ENCODE assay signal across 10 mouse cellular contexts in genomic region chr15:6387729-6388070, GRCm38 (mm10). TPM values are rescaled to one million over a fixed set of nuclear protein-coding genes. Genes with fewer than 3 reads are reported as not detected.
DNase-seq lines count a peak whose midpoint lies in the region; ATAC-seq lines count a peak whose summit lies in the region.
"Had no signal": no experiment of that assay in that cellular context is flagged by ENCODE, and none has a peak within 500 bp of the region (broad histone marks: within the 10 kb centered on the region; RNA-seq: fewer than 3 reads in every experiment).

No protein-coding gene starts in this region.

- H3K36me3 ChIP-seq in lung, embryonic 15.5 days = no peaks in the 10 kb centered on the region
- no peaks in the 10 kb centered on the region for H3K36me3 ChIP-seq in forebrain, embryonic 16.5 days (ENCODE audit: control insufficient read depth, insufficient read depth)
- H3K36me3 ChIP-seq in limb, embryonic 15.5 days = 0 out of 2 replicates have a peak, but pooled peaks cover under 1% of the 10 kb centered on the region
- no peaks in the 10 kb centered on the region for H3K36me3 ChIP-seq in stomach, embryonic 14.5 days (ENCODE audit: control insufficient read depth, insufficient read depth, low read length)

- peak overlapping the region; percentile 51 for H3K4me3 ChIP-seq in lung, embryonic 15.5 days
- H3K4me3 ChIP-seq in forebrain, embryonic 16.5 days (replicated peaks; ENCODE audit: low read length) = peak overlapping the region; percentile 65
- peak overlapping the region; percentile 56 for H3K4me3 ChIP-seq in limb, embryonic 15.5 days
- peak overlapping the region; percentile 45 for H3K4me3 ChIP-seq in stomach, embryonic 14.5 days (ENCODE audit: low read depth, low read length)

- H3K9me3 ChIP-seq in lung, embryonic 15.5 days = no peaks in the 10 kb centered on the region
- no peaks in the 10 kb centered on the region for H3K9me3 ChIP-seq in forebrain, embryonic 16.5 days (ENCODE audit: control insufficient read depth, low read length)
- no peaks in the 10 kb centered on the region for H3K9me3 ChIP-seq in limb, embryonic 15.5 days
- no peaks in the 10 kb centered on the region for H3K9me3 ChIP-seq in stomach, embryonic 14.5 days (ENCODE audit: control insufficient read depth, low read depth, low read length)

- no peaks in the 10 kb centered on the region for H3K27me3 ChIP-seq in lung, embryonic 15.5 days
- H3K27me3 ChIP-seq in forebrain, embryonic 16.5 days (replicated peaks; ENCODE audit: control insufficient read depth, insufficient read depth, low read length) = no peaks in the 10 kb centered on the region
- H3K27me3 ChIP-seq in limb, embryonic 15.5 days = no peaks in the 10 kb centered on the region
- no peaks in the 10 kb centered on the region for H3K27me3 ChIP-seq in stomach, embryonic 14.5 days (ENCODE audit: control insufficient read depth, insufficient read depth, low read length)
- H3K27me3 ChIP-seq: Patski had no signal

- peaks cover 15% of the 10 kb centered on the region; the same call in 1 of the 2 replicates for H3K4me1 ChIP-seq in lung, embryonic 15.5 days
- H3K4me1 ChIP-seq in forebrain, embryonic 16.5 days (replicated peaks; ENCODE audit: control insufficient read depth, insufficient read depth, low read length) = peaks cover 8% of the 10 kb centered on the region; the same call in 1 of the 2 replicates
- peaks cover 49% of the 10 kb centered on the region for H3K4me1 ChIP-seq in limb, embryonic 15.5 days
- peaks cover 8% of the 10 kb centered on the region; the same call in 1 of the 2 replicates for H3K4me1 ChIP-seq in stomach, embryonic 14.5 days (ENCODE audit: control insufficient read depth, insufficient read depth, low read length)

- no peak overlapping the region for H3K27ac ChIP-seq in lung, embryonic 15.5 days
- no peak overlapping the region for H3K27ac ChIP-seq in forebrain, embryonic 16.5 days (ENCODE audit: low read length)
- H3K27ac ChIP-seq in limb, embryonic 15.5 days = peak overlapping the region; percentile 85
- H3K27ac ChIP-seq in stomach, embryonic 14.5 days (ENCODE audit: low read length) = peak overlapping the region; percentile 11; the same call in 1 of the 2 replicates

- 11% methylated on average over 6 of the region's 6 CpGs for WGBS in lung, embryonic 15.5 days
- 19% methylated on average over 6 of the region's 6 CpGs for whole genome bisulfite sequencing in forebrain, embryonic 16.5 days
- WGBS in limb, embryonic 15.5 days = 5% methylated on average over 6 of the region's 6 CpGs
- 15% methylated on average over 6 of the region's 6 CpGs for WGBS in stomach, embryonic 14.5 days

- DNase-seq in lung, postnatal 14 days = no peak
- no peak for DNase-seq in spleen, postnatal 14 days (ENCODE audit: low spot score in 2 of 2)
- DNase-seq in adrenal gland, postnatal 25 days = no peak
- no peak for DNase-seq in thymus, postnatal 25 days

- H3K4me2 ChIP-seq in lung, embryonic 15.5 days = peak overlapping the region; percentile 75
- peak overlapping the region; percentile 94 for H3K4me2 ChIP-seq in forebrain, embryonic 16.5 days (ENCODE audit: low read length)
- peak overlapping the region; percentile 67 for H3K4me2 ChIP-seq in limb, embryonic 15.5 days
- peak overlapping the region; percentile 47 for H3K4me2 ChIP-seq in stomach, embryonic 14.5 days (replicated peaks; ENCODE audit: low read depth, low read length)

- ATAC-seq in lung, embryonic 15.5 days (ENCODE audit: borderline replicate concordance, extremely low read depth, low FRiP score, low TSS enrichment) = no peak
- ATAC-seq in forebrain, embryonic 16.5 days = no peak
- ATAC-seq in limb, embryonic 15.5 days (ENCODE audit: insufficient number of reproducible peaks, low FRiP score, low TSS enrichment, low read depth) = no peak
- no peak for ATAC-seq in stomach, embryonic 14.5 days (ENCODE audit: insufficient number of reproducible peaks, insufficient read depth, low FRiP score, low read depth)
- ATAC-seq: Patski had no signal

- peak overlapping the region; percentile 50 for H3K9ac ChIP-seq in lung, embryonic 15.5 days
- H3K9ac ChIP-seq in forebrain, embryonic 16.5 days (replicated peaks; ENCODE audit: low read depth, low read length) = no peak overlapping the region
- H3K9ac ChIP-seq in limb, embryonic 15.5 days = peak overlapping the region; percentile 47; the same call in 1 of the 2 replicates
- peak overlapping the region; percentile 46 for H3K9ac ChIP-seq in stomach, embryonic 14.5 days (replicated peaks; ENCODE audit: low read depth, low read length)

RNA-seq across cellular contexts. Expression of gene C9, which starts 57.4 kb away (rescaled TPM):
- polyA plus RNA-seq in lung, embryonic 15.5 days (2015; fragmentation: Nextera tagmentation; extraction: Ambion mirVana) = not detected in 2 replicates
- not detected in 2 replicates for polyA plus RNA-seq in forebrain, embryonic 16.5 days (2015; fragmentation: Nextera tagmentation; extraction: Ambion mirVana)
- not detected in 2 replicates for polyA plus RNA-seq in limb, embryonic 15.5 days (2015; fragmentation: Nextera tagmentation; extraction: Ambion mirVana)
- polyA plus RNA-seq in stomach, embryonic 14.5 days (2014; fragmentation: Nextera tagmentation; extraction: Ambion mirVana) = 0.24 TPM in 1 of 2 replicates, not detected in the other
- total RNA-seq in adrenal gland, postnatal 25 days (2021) = 3.4 TPM in 1 of 2 replicates, not detected in the other
- total RNA-seq: common myeloid progenitor, adult 5-6 weeks had no signal
- polyA plus RNA-seq: Patski had no signal

Comparison
In these comparisons a context has a peak if more than half of its experiments do, and no peak if none do; other contexts are left out.
1. H3K27ac ChIP-seq: peak in limb, embryonic 15.5 days (single experiment) and stomach, embryonic 14.5 days (single experiment); none in lung, embryonic 15.5 days (single experiment) and forebrain, embryonic 16.5 days (single experiment).
2. Peak in every context shown above with its lines, with median percentiles within 50 percentile points of each other: H3K4me2 ChIP-seq and H3K4me3 ChIP-seq.